Mouse (Mus musculus) CD4-positive, CD25-positive, alpha-beta regulatory T cell, adult 2 months (primary cell): ENCODE results near the gene Defb20.
A peak's percentile ranks its signal among the peaks of the same experiment; 100 is the strongest.

Experiments
- DNase-seq: peaks from one replicate; pipeline ENCODE4 v3.0.0-alpha.2; 2012; ENCODE audit warnings: low read depth, low spot score

Defb20 gene

DNA sequence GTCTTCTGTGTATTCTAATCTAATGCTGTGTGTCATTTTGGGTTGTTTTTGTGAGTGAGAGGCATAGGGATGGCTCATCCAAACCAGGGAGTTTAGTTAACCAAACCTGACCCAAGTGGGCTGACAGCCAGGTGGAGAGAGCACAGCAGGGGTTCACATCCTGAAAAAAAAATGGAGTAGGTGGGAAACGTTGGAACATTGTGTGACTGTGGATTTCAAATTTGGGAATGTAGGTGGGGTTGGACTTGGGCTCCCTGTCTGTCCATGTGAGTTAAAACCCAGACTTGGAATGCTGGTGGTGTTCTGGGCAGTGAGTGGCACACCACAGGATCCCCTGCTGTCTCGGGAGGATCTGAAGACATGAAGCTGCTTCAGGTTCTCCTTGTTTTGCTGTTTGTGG, at the start of gene Defb20:
TSS of gene Defb20 (plus strand) at position 301 of the 400 bp plus-strand sequence.
- DNase-seq = no peak

DNA sequence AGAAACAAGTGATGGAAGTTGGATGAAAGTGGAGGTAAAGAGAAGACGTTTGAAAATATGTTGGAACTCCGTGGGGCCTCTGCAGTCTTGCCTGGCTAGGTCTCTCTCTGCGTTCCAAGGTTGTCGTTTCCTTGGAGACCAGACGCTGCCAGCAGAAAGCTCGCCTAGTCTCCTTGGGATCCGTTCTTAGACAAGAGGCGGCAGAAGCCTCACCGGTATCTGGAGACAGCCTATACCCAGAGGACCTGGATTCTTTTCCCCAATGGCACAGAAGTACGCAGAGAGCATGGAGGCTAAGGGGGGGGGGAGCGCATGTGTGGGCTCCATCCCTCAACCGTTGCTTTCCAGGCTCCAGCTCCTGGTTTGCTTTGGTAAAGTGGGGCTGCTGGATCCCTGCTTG, 49.4 kb upstream of the Defb20 start:
- no peak for DNase-seq

DNA sequence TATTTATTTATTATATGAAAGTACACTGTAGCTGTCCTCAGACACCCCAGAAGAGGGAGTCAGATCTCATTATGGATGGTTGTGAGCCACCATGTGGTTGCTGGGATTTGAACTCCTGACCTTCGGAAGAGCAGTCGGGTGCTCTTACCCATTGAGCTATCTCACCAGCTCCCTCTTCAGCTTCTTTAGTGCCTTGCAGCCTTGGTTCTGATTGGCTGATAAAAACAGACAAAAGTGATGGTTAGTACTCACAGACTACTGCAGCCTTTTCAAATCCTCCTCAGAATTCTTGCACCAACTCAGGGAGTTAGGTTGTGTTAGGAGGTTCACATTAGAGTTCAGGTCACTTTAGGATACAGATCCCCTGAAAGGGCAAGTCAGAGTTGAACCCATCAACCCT, 48.4 kb upstream of the Defb20 start:
- DNase-seq = peak; percentile 17

DNA sequence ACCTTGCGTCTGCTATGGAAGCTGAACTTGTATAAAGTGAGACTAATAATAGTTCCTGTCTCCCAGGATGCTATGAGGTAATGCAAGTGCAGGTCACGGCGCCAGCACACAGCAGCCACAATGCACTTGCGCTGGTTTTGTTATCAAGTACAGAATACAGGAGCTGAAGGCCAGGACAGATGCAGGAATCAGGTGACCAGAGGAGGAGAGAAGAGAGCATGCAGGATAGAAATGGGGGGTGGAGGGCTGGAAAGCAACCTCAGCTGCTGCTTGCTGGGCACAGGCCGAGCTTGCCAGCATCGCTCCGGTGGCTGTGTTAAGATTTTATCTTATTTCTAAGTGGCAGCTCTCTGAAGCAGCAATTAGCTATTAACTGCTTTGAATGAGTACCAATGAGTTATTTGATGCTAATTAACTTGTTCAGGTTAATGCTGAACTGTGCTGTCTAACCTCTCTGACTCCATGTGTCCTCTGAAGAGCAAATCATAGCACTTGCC, 40.4 kb upstream of the Defb20 start:
- no peak for DNase-seq

DNA sequence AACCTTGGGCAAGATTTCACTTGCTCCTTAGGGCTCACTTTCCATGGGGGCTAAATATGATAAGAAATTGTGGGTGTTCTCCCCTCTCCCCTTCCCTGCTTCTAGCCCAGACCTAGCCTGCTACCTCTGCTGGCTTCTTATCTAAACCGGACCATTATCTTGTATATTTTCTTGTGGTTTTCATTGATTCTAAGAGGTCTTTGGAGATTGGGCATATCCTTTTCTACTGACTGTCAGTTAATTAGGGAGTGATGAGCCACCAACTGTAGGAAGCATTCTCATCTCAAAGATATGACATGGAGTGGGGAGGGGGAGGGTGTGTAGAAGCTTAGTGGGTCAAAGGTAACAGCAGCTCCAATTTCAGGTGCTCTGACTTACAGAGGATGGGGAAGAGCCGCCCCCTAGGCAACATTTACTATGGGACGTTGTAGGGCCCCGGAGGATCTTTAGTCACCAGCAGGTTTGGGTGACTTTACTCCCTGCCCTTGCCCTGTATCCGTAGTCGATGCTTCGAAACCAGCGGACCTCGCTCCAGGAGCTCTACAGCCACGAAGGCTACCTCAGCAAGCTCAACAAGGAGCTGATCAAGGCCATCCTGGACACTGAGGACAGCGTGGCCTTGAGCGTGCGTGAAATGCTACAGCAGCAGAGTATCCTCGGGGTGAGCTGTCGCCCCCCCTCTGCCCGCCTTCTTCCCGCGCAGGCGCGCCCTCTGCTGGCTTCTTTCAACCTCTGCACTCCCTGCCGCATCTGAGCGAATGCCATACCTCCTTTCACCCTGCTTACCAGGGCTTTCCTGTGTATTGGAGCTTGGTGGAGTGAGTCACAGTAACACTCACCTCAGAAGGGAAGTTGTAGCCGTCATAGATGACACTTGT, 39.6 kb upstream of the Defb20 start:
- peak; percentile 86 for DNase-seq

DNA sequence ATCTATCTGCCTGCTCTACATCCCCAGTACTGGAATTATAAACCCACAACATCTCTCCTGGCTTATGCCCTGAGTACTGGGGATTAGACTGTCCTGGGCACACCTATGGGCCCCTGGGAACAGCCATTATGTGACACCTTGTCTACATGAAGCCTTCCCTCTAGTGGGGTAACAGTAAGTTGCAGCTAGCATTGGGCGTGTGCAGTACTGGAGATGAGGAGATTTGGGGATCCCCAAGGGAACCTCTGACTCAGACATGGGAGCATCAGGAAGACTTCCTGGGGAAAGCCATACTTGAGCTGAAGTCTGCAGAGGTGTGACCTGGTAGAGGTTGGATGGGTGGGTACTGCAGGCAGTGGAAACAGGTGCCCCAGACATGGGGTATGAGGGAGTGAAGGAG, 37.9 kb upstream of the Defb20 start:
- peak; percentile 8 for DNase-seq

DNA sequence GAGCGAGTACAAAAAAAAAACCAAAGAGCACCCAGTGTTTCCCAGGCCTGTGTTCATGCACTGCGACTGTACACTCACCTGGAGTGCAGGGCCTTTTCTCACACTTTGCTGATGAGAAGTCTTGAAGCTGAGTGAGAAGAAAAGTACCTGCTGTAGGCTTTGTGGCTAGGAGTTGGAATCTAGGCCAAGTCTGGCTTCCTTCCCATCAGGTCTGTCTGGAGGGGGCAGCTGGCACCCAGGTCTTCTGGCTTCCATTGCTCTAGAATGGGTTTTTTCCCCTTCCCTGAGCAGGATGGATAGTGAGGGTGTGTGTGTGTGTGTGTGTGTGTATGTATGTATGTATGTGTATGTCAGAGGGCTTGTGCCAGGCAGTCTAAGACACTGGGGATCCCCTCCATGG, 37.0 kb upstream of the Defb20 start:
- DNase-seq = no peak

DNA sequence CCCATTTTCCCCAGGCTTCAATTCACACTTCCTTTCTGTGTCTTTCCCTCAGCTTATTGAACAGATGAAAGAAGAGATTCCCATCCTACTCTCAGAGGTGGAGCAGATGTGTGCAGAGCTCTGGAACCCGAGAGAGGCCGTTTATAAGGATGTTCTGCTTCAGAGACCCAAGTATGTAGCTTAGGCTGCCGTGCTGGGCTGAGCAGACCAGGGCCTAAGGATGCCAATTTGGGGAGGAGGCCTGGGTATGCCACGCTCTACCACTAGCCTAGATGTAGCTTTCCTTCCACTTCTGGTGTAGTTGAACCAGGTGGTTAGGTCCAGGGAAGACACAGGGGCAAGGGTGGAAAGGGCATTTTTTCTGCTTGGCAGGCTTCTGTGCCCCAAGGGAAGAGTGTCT, 34.5 kb upstream of the Defb20 start:
- no peak for DNase-seq

DNA sequence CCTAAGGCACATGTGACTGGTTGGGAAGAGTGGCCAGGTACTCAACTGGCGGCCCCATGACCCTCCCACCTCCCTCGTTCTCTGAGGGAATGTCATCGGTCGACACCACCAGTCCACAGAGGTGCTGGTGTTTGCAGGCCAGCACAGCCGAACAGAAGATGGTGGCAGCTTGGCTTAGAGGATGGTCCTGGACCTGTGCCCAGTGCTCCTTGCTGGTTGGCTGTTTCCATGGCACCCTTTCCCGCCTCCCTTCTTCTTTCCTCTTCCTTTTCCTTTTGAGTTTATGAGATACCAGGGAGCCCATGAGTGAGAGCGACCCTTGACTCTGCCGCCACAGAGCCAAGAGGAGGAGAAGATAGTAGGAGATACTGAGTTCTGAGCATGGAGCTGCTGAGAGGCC, 33.6 kb upstream of the Defb20 start:
- no peak for DNase-seq

DNA sequence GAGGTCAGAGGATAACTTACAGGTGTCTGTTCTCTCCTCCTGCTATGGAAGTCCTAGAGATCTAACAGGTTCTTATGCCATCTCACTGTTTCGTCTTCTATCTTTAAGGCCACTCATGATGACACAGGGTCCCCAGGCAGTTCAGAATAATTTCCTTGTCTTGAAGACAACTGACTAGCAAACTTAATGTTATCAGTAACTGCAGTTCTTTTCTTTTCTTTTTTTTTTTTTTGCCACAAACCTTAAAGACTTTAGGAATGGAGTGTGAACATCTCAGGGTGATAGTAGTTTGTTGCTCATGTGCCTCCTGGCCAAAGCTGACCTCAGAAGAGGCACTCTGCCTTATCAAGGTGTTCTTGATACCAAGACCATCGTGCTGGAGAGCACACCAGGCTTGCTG, 30.2 kb upstream of the Defb20 start:
- DNase-seq = no peak

DNA sequence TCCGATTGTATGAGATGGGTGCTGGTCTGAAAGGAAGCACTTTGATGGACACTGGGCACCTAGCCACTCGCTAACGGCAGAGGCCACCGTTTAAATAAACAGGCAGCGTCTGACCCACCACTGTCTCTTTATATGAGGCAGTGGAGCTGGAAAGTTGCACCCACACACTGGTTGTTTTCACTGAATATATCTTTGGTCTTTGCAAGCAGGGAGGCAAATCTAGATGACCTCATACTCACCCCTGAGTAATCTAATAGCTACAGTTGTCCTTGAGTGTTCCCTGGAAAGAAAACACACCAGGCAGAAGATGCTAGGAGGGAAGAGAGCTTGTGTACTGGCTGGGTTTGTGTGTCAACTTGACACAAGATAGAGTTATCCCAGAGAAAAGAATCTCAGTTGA, 29.4 kb upstream of the Defb20 start:
- DNase-seq = no peak

DNA sequence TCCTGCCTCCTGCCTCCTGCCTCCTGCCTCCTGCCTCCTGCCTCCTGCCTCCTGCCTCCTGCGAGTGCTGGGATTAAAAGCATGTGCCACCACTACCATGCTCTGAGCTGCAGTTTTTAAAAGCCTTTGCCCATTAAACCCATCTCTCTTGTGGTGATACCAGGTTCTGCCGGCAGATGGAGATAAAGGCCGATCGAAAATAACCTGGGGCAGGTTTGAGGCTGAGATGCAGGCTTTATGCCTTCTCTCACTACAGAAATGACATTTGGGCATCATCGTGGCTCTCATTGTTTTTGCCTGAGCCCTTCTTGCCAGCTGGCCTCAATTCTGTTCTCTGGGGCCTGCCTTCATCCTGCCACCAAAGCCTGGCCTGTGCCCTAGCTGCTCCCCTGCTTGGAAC, 26.6 kb upstream of the Defb20 start:
- peak; percentile 51 for DNase-seq

DNA sequence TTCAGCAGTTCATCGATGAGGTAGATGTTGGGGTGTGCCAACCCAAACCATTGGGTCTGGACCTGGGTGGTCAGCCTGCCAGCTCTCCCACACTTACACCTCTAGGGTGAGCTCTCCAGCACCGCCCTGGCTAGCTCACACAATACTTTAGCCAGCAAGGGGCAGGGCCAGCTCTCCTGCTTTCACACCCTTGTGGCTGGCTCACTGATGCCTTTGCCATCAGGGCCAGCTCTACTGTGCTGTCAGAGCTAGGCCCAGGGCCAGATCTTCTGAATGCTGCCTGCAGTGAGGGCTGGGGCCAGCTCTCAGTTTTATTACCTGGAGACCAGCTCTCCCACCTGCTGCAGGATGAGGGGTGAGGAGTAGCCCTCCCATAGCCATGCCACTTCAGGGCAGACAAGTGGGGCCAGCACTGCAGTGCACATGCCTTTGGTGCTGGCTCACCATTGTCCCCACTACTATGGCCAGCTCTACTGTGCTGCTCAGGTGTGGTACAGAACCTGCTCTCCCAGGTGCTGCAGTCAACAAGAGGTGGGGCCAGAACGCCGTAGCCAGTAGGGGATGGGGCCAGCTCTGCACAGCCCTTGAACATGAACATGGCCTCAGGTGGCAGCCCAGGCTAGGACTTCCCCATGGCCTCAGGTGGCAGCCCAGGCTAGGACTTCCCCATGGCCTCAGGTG, 24.6 kb upstream of the Defb20 start:
- DNase-seq = no peak

DNA sequence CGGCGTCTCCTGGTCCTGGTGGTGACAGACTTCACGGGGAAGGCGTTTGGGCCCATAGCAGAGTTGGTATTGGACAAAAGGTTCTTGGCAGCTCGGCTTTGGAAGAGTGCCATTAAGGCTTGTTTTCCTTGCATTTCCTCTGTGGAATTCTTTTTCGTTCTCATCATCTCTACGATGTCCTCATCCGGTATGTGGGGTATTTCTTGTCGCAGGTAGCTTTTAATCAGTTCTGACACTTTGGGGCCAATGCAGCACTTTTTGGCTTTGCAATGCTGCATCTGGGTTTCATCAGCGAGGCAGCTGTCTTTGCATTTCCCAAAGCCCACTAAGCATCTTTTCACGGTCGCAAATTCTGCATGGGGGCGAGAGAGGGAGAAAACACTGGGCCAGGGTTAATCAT, 17.6 kb upstream of the Defb20 start:
- no peak for DNase-seq

DNA sequence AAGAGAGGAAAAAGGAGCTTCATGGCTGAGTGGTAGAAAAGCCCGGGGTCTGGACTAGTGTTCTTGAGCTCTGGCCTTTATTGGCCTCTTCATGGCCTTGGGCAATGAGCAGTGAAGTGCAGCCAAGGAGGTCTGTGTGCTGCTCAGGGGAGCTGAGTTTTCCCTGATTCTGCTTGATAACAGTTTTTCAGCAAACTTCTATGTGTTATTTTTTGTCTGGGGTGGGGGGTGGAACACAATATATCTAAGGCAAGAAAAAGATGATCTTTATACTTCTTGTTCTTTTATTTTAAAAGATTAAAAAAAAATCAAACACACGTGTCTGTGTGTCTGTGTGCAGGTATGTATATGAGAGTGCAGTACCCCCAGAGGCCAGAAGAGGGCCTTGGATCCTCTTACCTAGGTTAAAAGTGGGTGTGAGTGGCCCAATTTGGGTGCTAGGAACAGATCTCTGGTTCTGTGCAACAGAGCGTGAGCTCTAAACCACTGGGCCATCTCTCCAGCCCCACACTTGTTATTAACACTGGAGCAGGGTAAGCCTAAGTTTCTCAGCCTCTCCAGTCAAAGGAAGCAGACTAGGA, 12.2 kb upstream of the Defb20 start, which contains the start of gene Defb23:
TSS of gene Defb23 (minus strand) at position 51 of the 581 bp plus-strand sequence.
- no peak for DNase-seq

DNA sequence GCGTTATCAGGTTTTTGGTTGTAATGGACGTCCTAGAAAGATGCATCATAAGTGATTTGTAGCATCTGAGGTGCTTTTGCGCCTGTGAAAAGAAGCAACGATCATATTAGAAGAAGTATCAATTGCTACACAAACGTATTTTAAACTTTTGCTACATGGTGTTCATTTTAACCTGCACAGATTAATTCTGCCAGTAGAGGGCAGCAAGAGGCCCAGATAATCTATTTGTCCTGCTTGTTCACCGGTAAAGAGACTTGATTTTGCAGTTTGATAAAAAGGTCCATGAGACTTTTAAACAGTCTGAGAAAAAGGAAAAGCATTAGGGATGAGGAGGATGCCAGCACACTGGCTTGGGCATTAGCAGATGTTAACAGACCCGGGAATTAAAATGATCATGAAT, 5.9 kb upstream of the Defb20 start:
- peak; percentile 56 for DNase-seq

DNA sequence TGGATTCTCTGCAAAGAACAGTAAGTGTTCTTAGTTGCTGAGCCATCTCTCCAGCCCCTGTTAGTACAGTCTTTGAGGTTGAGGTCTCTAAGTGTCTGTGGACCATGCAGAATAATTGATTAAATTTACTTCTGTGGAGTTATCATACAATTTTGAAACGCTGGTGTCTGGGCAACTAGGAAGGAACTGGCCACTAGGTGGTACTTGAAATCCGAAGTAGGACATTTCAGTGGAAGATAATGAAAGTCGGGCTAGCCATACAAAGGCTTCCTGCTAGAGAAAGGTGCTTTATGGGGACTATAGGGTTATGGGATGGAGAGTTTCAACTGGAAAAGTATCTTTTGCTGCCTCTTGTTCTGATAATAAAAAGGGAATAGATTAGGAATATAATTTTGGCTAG, 4.4 kb upstream of the Defb20 start:
- DNase-seq = no peak

DNA sequence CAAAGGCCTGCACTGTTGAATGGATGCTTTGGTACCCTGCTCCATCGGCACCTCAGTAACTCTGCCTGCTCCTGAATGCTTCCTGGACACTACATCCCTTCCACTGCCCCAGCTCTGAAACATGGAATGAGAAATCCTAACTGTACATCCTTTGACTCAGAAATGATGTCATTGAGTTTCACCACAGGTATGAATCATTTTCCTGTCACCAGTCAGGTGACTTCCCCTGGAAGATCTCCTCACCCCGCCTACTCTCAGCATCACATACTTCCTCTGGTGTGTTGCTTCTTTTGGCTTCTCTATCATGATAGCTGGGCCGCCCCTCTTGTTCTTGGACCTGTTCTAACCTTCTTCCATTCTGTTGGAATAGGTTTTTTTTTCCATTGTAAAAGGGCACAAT, 4.0 kb downstream of the Defb20 start:
- peak; percentile 2 for DNase-seq

DNA sequence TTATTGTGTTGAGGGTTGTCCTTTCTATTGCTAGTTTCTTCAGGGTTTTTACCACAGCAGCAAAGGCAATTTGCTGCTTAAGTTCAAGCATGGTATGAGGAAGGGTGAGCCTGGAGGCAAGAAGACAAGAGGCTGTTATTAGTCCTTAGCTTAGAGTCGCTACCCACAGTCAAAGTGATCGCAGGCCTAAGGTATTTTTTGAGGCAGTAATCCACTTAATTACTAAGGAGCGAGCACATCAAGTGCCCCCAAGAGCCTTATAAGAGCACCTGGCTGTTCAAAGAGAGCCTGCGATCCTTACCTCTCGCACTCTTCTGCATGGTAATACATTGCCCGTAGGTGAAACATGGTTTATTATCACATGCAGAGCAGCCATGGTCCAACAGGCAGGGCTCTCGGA, 4.9 kb downstream of the Defb20 start:
- no peak for DNase-seq

DNA sequence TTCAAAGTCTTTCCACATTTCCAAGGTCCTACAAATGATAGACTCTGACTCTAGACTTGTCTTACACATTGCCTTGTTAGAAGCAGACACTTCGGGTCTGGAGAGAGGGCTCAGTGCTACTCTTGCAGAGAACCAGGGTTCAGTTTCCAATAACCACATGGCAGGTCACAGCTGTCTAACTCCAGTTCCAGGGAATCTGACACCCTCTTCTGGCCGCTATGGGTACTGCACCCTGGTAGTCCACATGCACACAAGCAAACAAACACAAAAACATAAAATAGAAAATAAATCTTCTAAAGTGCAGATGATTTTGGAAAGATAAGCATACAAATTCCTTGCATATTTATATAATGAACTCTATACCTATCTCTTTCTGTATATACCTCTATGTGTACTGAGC, 10.2 kb downstream of the Defb20 start:
- DNase-seq = peak; percentile 8

DNA sequence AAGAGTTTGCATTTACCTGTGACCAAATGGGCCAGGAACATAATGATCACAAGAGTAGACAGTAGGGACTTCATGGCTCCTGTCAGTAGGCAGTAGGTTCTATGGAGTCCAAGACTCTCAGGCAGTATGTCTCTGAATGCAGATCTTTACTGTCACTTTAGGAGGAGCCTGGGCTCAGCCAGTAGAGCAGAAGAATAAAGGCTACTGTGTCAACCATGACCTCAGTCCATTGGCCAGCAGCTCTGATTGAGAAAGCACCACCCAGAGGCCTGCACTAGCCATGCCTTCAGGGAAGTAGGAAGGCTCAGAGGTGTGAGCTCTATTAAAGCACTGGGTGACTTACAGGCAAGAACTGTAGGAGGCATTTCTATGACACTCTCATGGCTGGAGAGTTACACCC, 13.2 kb downstream of the Defb20 start, which contains the start of gene Defb22:
TSS of gene Defb22 (minus strand) at position 101 of the 400 bp plus-strand sequence.
- no peak for DNase-seq

DNA sequence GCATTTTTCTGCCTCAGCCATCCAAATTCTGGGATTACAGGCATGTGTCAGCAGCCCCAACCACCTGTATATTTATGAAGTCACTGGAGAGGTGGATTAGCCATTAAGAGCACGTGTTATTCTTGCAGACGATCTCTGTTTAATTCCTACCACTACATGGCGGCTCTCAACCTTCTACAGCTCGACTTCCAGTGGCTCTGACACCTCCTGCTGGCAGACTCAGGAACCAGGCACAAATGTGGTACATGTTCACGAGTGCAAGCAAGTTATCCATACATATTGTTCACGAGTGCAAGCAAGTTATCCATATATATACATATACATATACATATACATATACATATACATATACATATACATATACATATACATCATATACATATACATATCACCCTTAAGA, 16.3 kb downstream of the Defb20 start:
- no peak for DNase-seq
